Mouse (Mus musculus) small intestine, adult 2 months (tissue): Measurements from ENCODE around the gene Tcea3. TPM values are rescaled to one million over a fixed set of nuclear protein-coding genes. Genes with fewer than 3 reads are reported as not detected.
A peak's percentile ranks its signal among the peaks of the same experiment; 100 is the strongest.

Source experiments
- H3K27ac ChIP-seq: fragments of 200-500 bp; 2 replicates; pipeline ENCODE4 v1.5.1; 2012; ENCODE audit warnings: low read depth, low read length, control low read depth, inconsistent platforms; ENCODE audit not compliant: insufficient read depth
- H3K27me3 ChIP-seq: fragments of 200-500 bp; 2 replicates; pipeline ENCODE4 v1.6.1; 2012; ENCODE audit warnings: mild to moderate bottlenecking, moderate library complexity, low read length, inconsistent platforms; ENCODE audit not compliant: control insufficient read depth, insufficient read depth
- H3K36me3 ChIP-seq: fragments of 200-500 bp; 2 replicates; pipeline ENCODE4 v1.6.1; 2012; ENCODE audit warnings: mild to moderate bottlenecking, low read length, control low read depth, inconsistent platforms; ENCODE audit not compliant: control insufficient read depth, insufficient read depth
- H3K4me1 ChIP-seq: fragments of 200-500 bp; 2 replicates; pipeline ENCODE4 v1.6.1; 2012; ENCODE audit warnings: low read length, inconsistent platforms, mixed read lengths; ENCODE audit not compliant: control insufficient read depth, insufficient read depth, insufficient read length
- H3K4me3 ChIP-seq: fragments of 200-500 bp; 2 replicates; pipeline ENCODE4 v1.5.1; 2012; ENCODE audit warnings: low read depth, mild to moderate bottlenecking, control low read depth, inconsistent platforms, low read length, moderate library complexity
- CTCF ChIP-seq: fragments of 200-500 bp; IDR thresholded peaks from 2 replicates; pipeline ENCODE4 v1.5.1; 2012; ENCODE audit warnings: low read depth, mild to moderate bottlenecking, control low read depth, inconsistent platforms, low read length, moderate library complexity, mixed read lengths; ENCODE audit not compliant: insufficient replicate concordance, insufficient read length; ENCODE audit errors: extremely low read depth
- POLR2A ChIP-seq: fragments of 200-500 bp; IDR thresholded peaks from 2 replicates; pipeline ENCODE4 v1.6.1; 2012; ENCODE audit warnings: low read depth, mild to moderate bottlenecking, control low read depth, inconsistent platforms, low read length, moderate library complexity
- WGBS: fragments of 180-500 bp; shearing (Covaris S2); methylation state at CpG from one replicate; pipeline ENCODE4 v1.1.7; 2018; 5-methylcytosine and 5-hydroxymethylcytosine counted together
- polyA plus RNA-seq: library from polyadenylated mRNA; depleted of rRNA; stranded (reverse); fragments of >200 nt; gene quantifications from 2 replicates; pipeline ENCODE4 v1.2.3, GENCODE M21; 2012; rRNA removed

Gene Tcea3
- polyA plus RNA-seq = 7.8 and 14.8 TPM in 2 replicates

- H3K27ac ChIP-seq = peak within 1 kb of the TSS; percentile 46
- H3K36me3 ChIP-seq = no peaks in the 10 kb centered on the region
- H3K4me1 ChIP-seq = peaks cover 14% of the 10 kb centered on the region
- under 1% methylated on average over 46 of the region's 46 CpGs for WGBS
- peak within 1 kb of the TSS; percentile 70 for H3K4me3 ChIP-seq
- TF ChIP-seq POLR2A = peak; percentile 35; the same call in 1 of the 2 replicates
- TF ChIP-seq CTCF = no peak
- no peaks in the 10 kb centered on the region for H3K27me3 ChIP-seq
Measured at GRCm38 (mm10) chr4:136247729-136248463, at the start of gene Tcea3. TSS of gene Tcea3 (plus strand) at chr4:136247729.

- H3K4me1 ChIP-seq = peaks cover 11% of the 10 kb centered on the region
- no peak for TF ChIP-seq CTCF
- no peak for TF ChIP-seq POLR2A
- no peak overlapping the region for H3K4me3 ChIP-seq
- H3K27ac ChIP-seq = no peak overlapping the region
- H3K27me3 ChIP-seq = no peaks in the 10 kb centered on the region
- no peaks in the 10 kb centered on the region for H3K36me3 ChIP-seq
- 47% methylated on average over 7 of the region's 7 CpGs for WGBS
Measured at GRCm38 (mm10) chr4:136198846-136199245, 48.7 kb upstream of the Tcea3 start.

DNA sequence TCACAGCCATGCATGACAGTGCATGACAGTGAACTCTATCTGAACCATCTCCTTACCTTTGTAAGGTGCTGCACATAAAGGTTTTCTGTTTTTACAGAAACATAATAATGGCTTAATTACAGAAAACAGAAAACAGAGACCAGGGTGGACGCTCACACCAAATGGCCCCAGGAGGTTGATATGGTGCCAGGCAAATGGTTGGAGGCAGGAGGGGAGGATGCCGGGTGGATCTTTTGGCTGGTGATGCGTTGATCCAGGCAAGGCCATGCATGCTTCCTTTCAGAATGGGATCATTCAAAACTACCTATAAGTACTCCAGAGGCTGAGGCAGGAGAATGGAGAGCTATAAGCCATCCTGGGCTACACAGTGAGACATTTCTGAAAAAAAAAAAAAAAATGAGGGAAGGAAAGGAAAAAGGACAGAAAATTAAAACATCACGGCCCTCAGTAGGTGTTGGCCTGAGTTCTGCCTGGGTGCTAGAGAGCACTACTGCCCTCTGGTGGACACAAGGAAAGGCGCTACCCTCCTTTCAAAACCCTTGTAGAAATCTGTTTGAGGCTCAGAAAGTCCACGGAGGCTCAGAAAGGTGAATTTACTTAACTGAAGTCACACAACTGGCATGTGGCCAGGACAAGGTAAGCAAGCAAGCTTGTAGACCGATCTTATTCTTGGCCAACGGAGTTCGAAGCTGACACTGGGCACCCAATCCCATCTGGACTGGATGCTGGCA is 47.8 kb upstream of the Tcea3 start:
- WGBS = 28% methylated on average over 9 of the region's 9 CpGs
- Histone ChIP-seq H3K27me3 (no peaks in the 10 kb centered on the region), H3K36me3 (no peaks in the 10 kb centered on the region), H3K27ac (no peak overlapping the region), H3K4me3 (no peak overlapping the region), H3K4me1 (peaks cover 11% of the 10 kb centered on the region)
- TF ChIP-seq CTCF (peak; percentile 93; the same call in 1 of the 2 replicates), POLR2A (no peak)

- peaks cover 10% of the 10 kb centered on the region for H3K4me1 ChIP-seq
- no peak overlapping the region for H3K4me3 ChIP-seq
- H3K36me3 ChIP-seq = no peaks in the 10 kb centered on the region
- 9% methylated on average over 9 of the region's 9 CpGs for WGBS
- TF ChIP-seq POLR2A (no peak), CTCF (peak; percentile 88; the same call in 1 of the 2 replicates)
- no peak overlapping the region for H3K27ac ChIP-seq
- H3K27me3 ChIP-seq = no peaks in the 10 kb centered on the region
Measured at GRCm38 (mm10) chr4:136202509-136202908, 45.0 kb upstream of the Tcea3 start.

GRCm38 (mm10) chr4:136204775-136205174 is 42.8 kb upstream of the Tcea3 start:
- WGBS = 53% methylated on average over 2 of the region's 2 CpGs
- Histone ChIP-seq H3K36me3 (no peaks in the 10 kb centered on the region), H3K27me3 (no peaks in the 10 kb centered on the region), H3K4me3 (no peak overlapping the region), H3K27ac (no peak overlapping the region), H3K4me1 (peaks cover 6% of the 10 kb centered on the region)
- no peak for TF ChIP-seq POLR2A
- TF ChIP-seq CTCF = no peak

DNA sequence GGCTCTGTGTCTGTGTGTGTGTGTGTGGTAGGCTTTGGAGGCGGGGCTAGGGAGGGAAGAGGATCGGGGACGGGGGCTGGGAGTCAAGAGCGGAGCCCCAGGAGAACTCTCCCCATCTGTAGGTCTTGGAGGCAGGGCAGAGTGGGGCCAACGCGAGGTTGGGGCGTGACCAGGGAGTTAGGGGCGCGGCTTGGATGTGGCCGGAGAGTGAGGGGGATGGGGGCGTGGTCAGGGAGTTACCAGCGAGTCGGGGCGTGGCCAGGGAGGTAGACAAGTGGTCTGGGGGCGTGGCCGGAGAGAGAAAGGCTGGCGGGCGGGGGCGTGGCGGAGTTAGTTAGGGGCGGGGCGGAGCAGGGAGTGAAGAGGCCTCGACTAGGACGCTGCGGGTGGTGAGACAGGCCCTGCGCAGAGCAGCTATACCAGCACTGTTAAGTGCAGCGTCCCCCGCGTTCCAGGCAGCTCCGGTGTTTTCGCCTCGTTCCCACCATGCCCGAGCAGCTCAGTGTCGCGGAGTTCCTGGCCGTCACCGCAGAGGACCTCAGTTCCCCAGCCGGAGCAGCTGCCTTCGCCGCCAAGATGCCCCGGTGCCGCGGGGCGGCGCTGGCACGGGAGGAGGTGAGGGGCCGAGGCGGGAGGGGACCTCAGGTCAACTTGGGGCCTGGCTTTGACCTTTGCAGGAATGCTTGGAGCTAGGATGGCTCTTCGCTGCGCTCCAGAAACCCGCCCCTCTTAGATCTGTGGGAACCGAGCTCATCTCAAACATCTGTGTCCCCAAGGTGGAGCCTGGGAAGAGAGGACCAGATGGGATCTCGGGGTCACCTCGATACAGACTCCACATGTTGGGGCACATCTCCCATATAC is 41.3 kb upstream of the Tcea3 start, which contains the start of gene Asap3:
TSS of gene Asap3 (plus strand) at position 333 of the 861 bp plus-strand sequence.
- H3K36me3 ChIP-seq = no peaks in the 10 kb centered on the region
- H3K27ac ChIP-seq = no peak within 1 kb of the TSS
- 1% methylated on average over 50 of the region's 54 CpGs for WGBS
- no peaks in the 10 kb centered on the region for H3K27me3 ChIP-seq
- peaks cover 6% of the 10 kb centered on the region for H3K4me1 ChIP-seq
- H3K4me3 ChIP-seq = peak within 1 kb of the TSS; percentile 68
- TF ChIP-seq POLR2A (peak; percentile 34; the same call in 1 of the 2 replicates), CTCF (no peak)
